Mouse (Mus musculus) bone marrow, adult 2 months (tissue): ENCODE measurements around the gene Zfp503.

Source experiments
- CTCF ChIP-seq: fragments of 200-500 bp; IDR thresholded peaks from 2 replicates; pipeline ENCODE4 v1.5.1; 2011; ENCODE audit warnings: low read length, control low read depth; ENCODE audit not compliant: control insufficient read depth, insufficient read depth
- POLR2A ChIP-seq: fragments of 200-500 bp; IDR thresholded peaks from 2 replicates; pipeline ENCODE4 v1.6.1; 2011; ENCODE audit warnings: low read depth, mild to moderate bottlenecking, control low read depth, low read length, borderline replicate concordance; ENCODE audit not compliant: control insufficient read depth

GRCm38 (mm10) chr14:21966276-21966675, 23.1 kb downstream of the Zfp503 start:
- no peak for TF ChIP-seq POLR2A
- no peak for TF ChIP-seq CTCF
